Mouse (Mus musculus) E14TG2a.4 (cell line): Measurements from ENCODE around the gene Gnao1.

Experiments used
- CTCF ChIP-seq: conservative IDR thresholded peaks from 2 replicates; pipeline ENCODE4 v1.5.1; 2014; ENCODE audit warnings: low read length
- POU5F1 ChIP-seq: IDR thresholded peaks from 2 replicates; pipeline ENCODE4 v1.6.1; 2014; ENCODE audit warnings: low read length, borderline replicate concordance

- TF ChIP-seq CTCF (no peak), POU5F1 (no peak)
Observed at GRCm38 (mm10) chr8:93852851-93853461, 43.2 kb downstream of the Gnao1 start.
